Mouse (Mus musculus): Measurements from ENCODE around the gene Tfap2c. TPM values are rescaled to one million over a fixed set of nuclear protein-coding genes. Genes with fewer than 3 reads are reported as not detected.

Tfap2c gene
- total and polyA plus RNA-seq, 3 experiments: not detected

DNA sequence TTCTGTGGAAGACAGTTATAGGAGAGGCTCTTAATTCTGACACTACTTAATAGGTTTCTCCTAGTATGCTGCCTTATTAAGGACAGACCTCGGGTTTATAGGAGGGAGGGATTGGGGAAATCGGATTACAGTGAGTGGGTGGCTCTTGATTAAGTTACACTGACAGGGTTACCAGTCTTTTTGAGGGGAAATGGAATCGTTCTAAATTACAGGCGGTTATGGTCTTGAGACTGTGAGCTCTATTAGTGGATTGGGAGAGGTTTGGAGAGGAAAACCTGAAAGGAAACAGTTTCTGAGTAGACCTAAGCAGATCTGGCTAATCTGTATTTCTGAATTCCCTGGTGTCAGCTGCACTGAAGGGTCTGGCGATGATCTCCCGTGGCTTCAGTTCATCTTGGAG, 3.3 kb downstream of the Tfap2c start:
- Histone ChIP-seq H3K79me2 (replicated peaks; ENCODE audit: control insufficient read depth, extremely low read depth, insufficient read depth, poor library complexity, severe bottlenecking) (no peaks in the 10 kb centered on the region), H3K27ac (ENCODE audit: insufficient read depth, low read depth) (no peak overlapping the region), H3K4me1 (ENCODE audit: control insufficient read depth in 1 of 2, insufficient read depth in 2 of 2) (no peaks in the 10 kb centered on the region), H3K9me3 (replicated peaks; ENCODE audit: low read length) (peaks cover 28% of the 10 kb centered on the region), H3K27me3 (replicated peaks) (peaks cover 55% of the 10 kb centered on the region), H3K9ac (ENCODE audit: insufficient read depth, low read depth) (no peak overlapping the region), H3K4me2 (ENCODE audit: insufficient read depth, low read depth, poor library complexity, severe bottlenecking) (no peak overlapping the region), H3K4me3 (replicated peaks in 1 of 3; ENCODE audit: low read depth in 2 of 3, low read length in 2 of 3, poor library complexity in 1 of 3) (no peak overlapping the region), H3K36me3 (replicated peaks in 1 of 2; ENCODE audit: control insufficient read depth in 1 of 2, insufficient read depth in 1 of 2, low read length in 1 of 2) (no peaks in the 10 kb centered on the region)
- dilution Hi-C loops (cut with MboI; ENCODE audit: extremely low pct_ligation_motif_present, extremely low pct_unique_long_range_greater_than_20kb, low sequenced_read_pairs) (no loop called here), in situ Hi-C loops (cut with MboI; ENCODE audit: low pct_ligation_motif_present, low pct_unique_long_range_greater_than_20kb, low sequenced_read_pairs) (no loop called here)
- no peak for TF ChIP-seq E2F4 (IDR thresholded peaks at IDR 0.05; ENCODE audit: insufficient replicate concordance, low read depth, low read length)
- DNase-seq (ENCODE audit: extremely low read depth): no peak

DNA sequence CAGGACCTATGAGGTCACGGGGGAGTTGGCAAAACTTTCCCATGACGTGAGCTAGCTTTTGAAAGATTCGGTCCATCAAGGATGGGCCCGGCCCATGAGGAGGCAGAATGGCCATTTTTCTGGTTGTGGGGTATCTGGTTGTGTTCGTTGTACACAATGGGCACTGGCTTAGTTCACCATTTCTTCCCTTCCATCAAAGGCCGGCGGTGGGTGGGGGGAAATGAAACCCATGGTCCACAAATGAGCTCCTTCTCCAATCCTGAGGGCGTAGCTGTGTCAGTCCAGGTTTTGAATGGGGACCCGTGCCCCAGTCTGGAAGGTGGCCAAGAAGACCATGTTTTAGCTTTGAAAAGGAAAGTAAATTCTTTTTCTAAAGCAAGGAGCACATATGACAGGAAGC, 4.8 kb downstream of the Tfap2c start:
- no peak overlapping the region for H3K27ac ChIP-seq (ENCODE audit: insufficient read depth, low read depth)
- no peak for DNase-seq (ENCODE audit: extremely low read depth)
- peaks cover 22% of the 10 kb centered on the region for H3K9me3 ChIP-seq (replicated peaks; ENCODE audit: low read length)
- no peak overlapping the region for H3K4me3 ChIP-seq (replicated peaks in 1 of 3; ENCODE audit: low read depth in 2 of 3, low read length in 2 of 3, poor library complexity in 1 of 3)
- H3K79me2 ChIP-seq (replicated peaks; ENCODE audit: control insufficient read depth, extremely low read depth, insufficient read depth, poor library complexity, severe bottlenecking): no peaks in the 10 kb centered on the region
- H3K4me2 ChIP-seq (ENCODE audit: insufficient read depth, low read depth, poor library complexity, severe bottlenecking): no peak overlapping the region
- dilution Hi-C loops (cut with MboI; ENCODE audit: extremely low pct_ligation_motif_present, extremely low pct_unique_long_range_greater_than_20kb, low sequenced_read_pairs) (no loop called here), in situ Hi-C loops (cut with MboI; ENCODE audit: low pct_ligation_motif_present, low pct_unique_long_range_greater_than_20kb, low sequenced_read_pairs) (no loop called here)
- no peaks in the 10 kb centered on the region for H3K36me3 ChIP-seq (replicated peaks in 1 of 2; ENCODE audit: control insufficient read depth in 1 of 2, insufficient read depth in 1 of 2, low read length in 1 of 2)
- TF ChIP-seq TBP (conservative IDR thresholded peaks at IDR 0.05; ENCODE audit: low read depth, low read length): no peak
- no peak for TF ChIP-seq TCF12 (IDR thresholded peaks at IDR 0.05; ENCODE audit: low read depth, low read length)
- TF ChIP-seq GABPA (IDR thresholded peaks at IDR 0.05; ENCODE audit: insufficient replicate concordance, low read depth, low read length): no peak
- TF ChIP-seq CHD2 (IDR thresholded peaks at IDR 0.05; ENCODE audit: low read length): no peak
- no peak for TF ChIP-seq KAT2A (IDR thresholded peaks at IDR 0.05; ENCODE audit: insufficient replicate concordance, low read length)
- no peak for TF ChIP-seq CTCF (conservative IDR thresholded peaks at IDR 0.05 in 1 of 2, IDR thresholded peaks at IDR 0.05 in 1 of 2; ENCODE audit: low read depth in 2 of 2, low read length in 2 of 2)
- no peak for TF ChIP-seq ZC3H11A (IDR thresholded peaks at IDR 0.05; ENCODE audit: low read depth, low read length)
- H3K27me3 ChIP-seq (replicated peaks): peaks cover 53% of the 10 kb centered on the region
- no peaks in the 10 kb centered on the region for H3K4me1 ChIP-seq (ENCODE audit: control insufficient read depth in 1 of 2, insufficient read depth in 2 of 2)
- no peak overlapping the region for H3K9ac ChIP-seq (ENCODE audit: insufficient read depth, low read depth)

DNA sequence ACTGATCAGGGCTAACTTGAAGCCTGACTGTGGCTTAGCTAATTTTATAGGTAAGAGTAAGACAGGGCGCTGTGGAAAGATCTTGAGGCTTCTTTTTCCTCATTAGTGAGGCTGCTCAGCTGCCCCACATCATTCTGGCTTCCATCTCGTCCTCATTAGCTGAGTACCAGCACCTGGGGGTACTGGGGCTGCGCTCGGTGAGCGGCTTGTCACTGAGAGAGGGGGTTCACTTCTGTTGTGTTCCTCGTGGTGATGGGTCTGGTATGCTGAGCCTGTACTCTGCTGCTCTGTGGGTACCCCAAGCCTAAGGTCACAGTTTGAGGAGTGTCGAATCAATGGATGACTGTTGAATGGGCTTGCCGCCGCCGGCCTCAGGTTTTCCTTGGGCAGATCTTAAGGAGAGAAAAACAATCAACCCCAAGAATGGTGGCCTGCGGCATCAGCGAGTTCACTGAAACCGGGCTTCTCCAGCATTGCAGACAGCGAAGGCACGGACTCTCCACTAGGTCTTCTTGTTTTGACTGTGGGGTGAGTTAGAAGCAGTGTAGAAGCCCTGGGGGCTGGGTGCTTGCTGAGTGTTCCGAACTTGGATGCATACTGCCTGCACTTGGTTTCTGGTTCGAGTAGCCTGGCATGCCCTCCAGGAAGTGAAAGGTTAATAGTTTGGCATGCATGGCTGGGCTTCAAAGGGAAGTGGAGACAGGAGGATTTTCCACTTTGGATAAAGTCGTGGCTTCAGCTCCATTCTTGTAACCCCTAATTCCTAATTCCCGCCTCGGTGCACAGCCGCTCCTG, 9.5 kb downstream of the Tfap2c start:
- no peak overlapping the region for H3K9ac ChIP-seq (ENCODE audit: insufficient read depth, low read depth)
- no peak for DNase-seq (ENCODE audit: extremely low read depth)
- no peak overlapping the region for H3K4me3 ChIP-seq (replicated peaks in 1 of 3; ENCODE audit: low read depth in 2 of 3, low read length in 2 of 3, poor library complexity in 1 of 3)
- peaks cover 76% of the 10 kb centered on the region for H3K27me3 ChIP-seq (replicated peaks)
- no peak overlapping the region for H3K4me2 ChIP-seq (ENCODE audit: insufficient read depth, low read depth, poor library complexity, severe bottlenecking)
- no peaks in the 10 kb centered on the region for H3K4me1 ChIP-seq (ENCODE audit: control insufficient read depth in 1 of 2, insufficient read depth in 2 of 2)
- H3K36me3 ChIP-seq (replicated peaks in 1 of 2; ENCODE audit: control insufficient read depth in 1 of 2, insufficient read depth in 1 of 2, low read length in 1 of 2): no peaks in the 10 kb centered on the region
- H3K9me3 ChIP-seq (replicated peaks; ENCODE audit: low read length): no peaks in the 10 kb centered on the region
- no peaks in the 10 kb centered on the region for H3K79me2 ChIP-seq (replicated peaks; ENCODE audit: control insufficient read depth, extremely low read depth, insufficient read depth, poor library complexity, severe bottlenecking)
- in situ Hi-C loops (cut with MboI; ENCODE audit: low pct_ligation_motif_present, low pct_unique_long_range_greater_than_20kb, low sequenced_read_pairs) (no loop called here), dilution Hi-C loops (cut with MboI; ENCODE audit: extremely low pct_ligation_motif_present, extremely low pct_unique_long_range_greater_than_20kb, low sequenced_read_pairs) (no loop called here)
- no peak overlapping the region for H3K27ac ChIP-seq (ENCODE audit: insufficient read depth, low read depth)
- TF ChIP-seq ZNF384 (IDR thresholded peaks at IDR 0.05; ENCODE audit: low read depth, low read length) (no peak), PAX5 (IDR thresholded peaks at IDR 0.05; ENCODE audit: low read length) (no peak), GABPA (IDR thresholded peaks at IDR 0.05; ENCODE audit: insufficient replicate concordance, low read depth, low read length) (no peak), ELF1 (IDR thresholded peaks at IDR 0.05; ENCODE audit: low read depth, low read length) (no peak)
